Mouse (Mus musculus) ES-E14 (cell line): ENCODE results near the gene Cacna2d2.

ENCODE experiments used
- CHD2 ChIP-seq: IDR thresholded peaks from 2 replicates; pipeline ENCODE4 v1.6.1; 2014; ENCODE audit warnings: mild to moderate bottlenecking, low read depth, low read length, inconsistent platforms
- HCFC1 ChIP-seq: IDR thresholded peaks from 2 replicates; pipeline ENCODE4 v1.6.1; 2012; ENCODE audit warnings: low read length, inconsistent platforms, borderline replicate concordance; ENCODE audit not compliant: insufficient read depth
- MAFK ChIP-seq: IDR thresholded peaks from 2 replicates; pipeline ENCODE4 v1.6.1; 2014; ENCODE audit warnings: mild to moderate bottlenecking, low read depth, low read length, inconsistent platforms; ENCODE audit not compliant: insufficient read depth
- ZC3H11A ChIP-seq: IDR thresholded peaks from 2 replicates; pipeline ENCODE4 v1.6.1; 2012; ENCODE audit warnings: low read depth, mild to moderate bottlenecking, inconsistent platforms, low read length, borderline replicate concordance
- ZNF384 ChIP-seq: IDR thresholded peaks from 2 replicates; pipeline ENCODE4 v1.6.1; 2012; ENCODE audit warnings: low read depth, low read length, inconsistent platforms

- no peak for TF ChIP-seq CHD2
- no peak for TF ChIP-seq HCFC1
- TF ChIP-seq ZC3H11A = no peak
- no peak for TF ChIP-seq ZNF384
- TF ChIP-seq MAFK = no peak
Observed at GRCm38 (mm10) chr9:107490625-107491024, 91.2 kb downstream of the Cacna2d2 start.
